Mouse (Mus musculus): Measurements from ENCODE around the gene Rnls.

The Rnls gene

DNA sequence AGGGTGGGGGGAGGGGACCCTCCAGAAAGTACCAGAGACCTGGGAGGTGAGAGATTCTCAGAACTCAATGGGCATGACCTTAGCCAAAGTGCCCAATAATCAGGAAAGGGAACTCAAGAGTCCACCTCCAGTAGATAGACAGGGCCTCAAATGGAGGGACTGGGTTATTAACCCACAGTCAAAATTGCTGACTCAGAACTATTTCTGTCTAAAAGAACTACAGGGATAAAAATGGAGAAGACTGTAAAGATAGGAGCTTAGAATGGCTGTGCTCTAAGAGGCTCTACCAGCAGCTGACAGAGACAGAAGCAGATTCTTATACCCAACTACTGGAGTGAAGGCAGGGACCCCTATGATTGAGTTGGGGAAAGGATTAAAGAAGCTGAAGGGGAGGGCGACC is 132.9 kb downstream of the Rnls start:
- no peak for DNase-seq

DNA sequence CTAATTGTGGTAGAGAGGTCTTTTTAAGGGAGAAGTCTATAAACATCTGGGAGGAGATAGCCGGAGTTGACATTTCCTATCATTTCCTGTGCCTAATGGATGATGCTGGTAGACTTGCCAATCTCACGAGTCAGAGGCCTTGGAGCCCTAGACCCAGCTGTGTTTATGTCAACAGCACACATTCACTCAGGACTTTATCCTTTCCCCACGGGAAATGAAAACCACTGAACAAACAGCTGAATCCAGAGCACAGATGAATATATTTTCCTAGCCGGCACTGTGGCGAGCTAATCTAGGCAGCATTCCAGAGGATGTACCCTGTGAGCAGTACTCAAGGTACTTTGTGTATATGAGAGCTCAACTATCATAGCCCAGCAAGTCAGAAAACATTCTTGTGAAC is 138.2 kb downstream of the Rnls start:
- no peak for DNase-seq

DNA sequence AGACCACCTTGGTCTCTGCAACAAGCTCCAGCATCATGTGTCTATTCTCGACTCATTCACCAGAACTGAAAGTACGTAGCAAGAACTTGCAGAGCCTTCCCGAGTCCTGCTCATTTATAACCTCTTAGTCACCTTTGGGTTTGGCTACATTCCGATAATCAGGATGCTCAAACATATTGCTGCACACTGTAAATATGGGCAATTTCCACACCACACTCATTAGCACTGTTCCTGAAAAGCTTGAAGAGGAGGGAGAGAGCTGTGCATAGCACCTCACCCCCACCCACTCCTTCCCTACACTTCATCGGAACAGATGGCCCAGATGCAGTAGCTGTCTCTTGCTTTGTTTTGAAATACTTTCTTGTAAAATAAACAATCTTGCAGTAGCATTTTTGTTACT is 139.9 kb downstream of the Rnls start:
- DNase-seq = no peak

DNA sequence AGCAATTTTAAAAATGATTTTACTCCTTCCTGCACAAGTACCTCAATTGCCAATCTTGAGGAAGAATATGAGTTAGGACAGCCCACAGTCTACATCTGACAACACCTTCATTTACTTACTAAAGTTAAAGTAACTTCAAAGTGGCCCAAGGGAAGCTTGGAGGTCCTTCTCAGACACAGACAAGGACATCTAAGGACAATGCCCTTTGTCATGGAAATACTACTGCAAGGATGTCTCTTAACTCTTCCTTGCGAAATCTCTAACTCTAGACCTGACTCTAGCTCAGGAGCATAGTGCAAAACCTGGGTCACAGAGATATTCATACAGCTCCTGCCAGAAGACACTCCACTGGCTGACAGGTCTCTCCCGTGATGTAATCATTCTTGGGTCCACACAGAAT is 147.9 kb downstream of the Rnls start:
- DNase-seq = no peak

DNA sequence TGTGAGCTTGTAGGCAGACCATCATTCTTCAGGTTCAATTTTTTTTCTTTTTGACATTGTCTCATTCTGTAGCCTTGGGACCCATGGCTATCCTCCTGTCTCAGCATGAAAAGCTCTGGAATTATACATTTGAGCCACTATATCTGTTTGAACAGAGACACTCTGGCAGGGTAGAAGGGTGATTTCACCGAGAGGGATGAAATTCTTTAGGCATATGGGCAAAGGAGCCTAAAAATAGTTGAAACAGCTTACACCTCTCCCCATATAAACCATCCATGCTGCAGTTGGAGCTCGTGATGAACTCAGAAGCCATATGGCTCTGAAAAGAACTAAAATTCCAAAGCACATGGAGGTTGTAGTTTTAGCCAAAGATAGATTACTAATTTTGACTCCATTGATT is 151.7 kb downstream of the Rnls start:
- no peak for DNase-seq

DNA sequence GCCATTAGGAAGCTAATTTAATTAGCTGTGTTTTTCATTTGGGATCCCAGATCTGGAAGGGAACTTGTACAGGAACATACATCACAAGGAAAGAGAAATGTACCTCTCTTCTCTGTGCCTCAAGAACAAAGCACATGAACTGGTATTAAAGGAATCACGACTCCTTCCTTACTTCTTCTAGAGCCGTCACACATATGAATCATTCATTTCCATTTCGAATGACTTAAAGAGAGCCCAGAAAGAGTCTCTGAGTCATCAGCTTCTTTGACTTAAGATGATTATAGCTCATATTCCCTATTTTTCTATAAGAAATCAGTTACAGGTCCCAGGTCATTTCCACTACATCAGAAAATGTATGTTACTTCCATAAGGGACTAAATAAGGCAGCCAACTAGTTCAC is 159.2 kb downstream of the Rnls start:
- no peak for DNase-seq

DNA sequence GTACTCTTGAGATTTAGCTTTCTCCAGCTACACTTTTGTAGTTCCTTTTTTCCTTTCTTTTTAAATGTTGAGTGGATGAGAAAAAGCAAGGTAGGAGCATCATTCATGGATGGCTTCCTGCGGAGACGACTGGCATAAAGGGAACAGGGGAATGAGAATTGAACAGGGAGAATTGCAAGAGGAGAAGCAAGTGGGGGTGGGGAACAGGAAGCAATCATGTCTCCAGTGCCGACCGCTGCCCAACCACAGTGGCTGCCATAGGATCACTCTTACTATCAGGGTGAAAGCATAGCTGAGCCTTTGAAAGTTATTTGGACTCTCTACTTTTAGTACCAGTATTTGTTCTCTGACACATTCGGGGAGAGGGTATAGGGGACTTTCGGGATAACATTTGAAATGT is 160.8 kb downstream of the Rnls start:
- no peak for DNase-seq

DNA sequence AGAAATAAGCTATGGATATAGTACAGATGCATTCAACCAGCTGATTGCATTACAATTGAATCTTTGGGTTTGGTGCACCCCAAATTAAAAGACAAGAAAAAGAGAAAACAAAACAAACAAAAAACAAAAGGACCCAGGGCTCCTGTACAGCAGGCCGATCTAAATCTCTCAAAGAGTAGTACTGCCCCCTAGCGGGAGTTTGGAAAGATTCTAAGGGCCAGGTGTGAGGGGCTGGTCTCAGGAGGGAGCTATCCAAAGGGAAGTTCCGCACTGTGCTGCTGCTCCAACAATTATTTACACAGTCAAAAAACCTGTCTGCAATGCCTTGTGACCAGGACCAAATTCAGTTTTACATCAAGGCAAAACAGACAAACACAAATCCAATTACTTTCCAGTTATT is 165.1 kb downstream of the Rnls start:
- DNase-seq = peak; percentile 72

DNA sequence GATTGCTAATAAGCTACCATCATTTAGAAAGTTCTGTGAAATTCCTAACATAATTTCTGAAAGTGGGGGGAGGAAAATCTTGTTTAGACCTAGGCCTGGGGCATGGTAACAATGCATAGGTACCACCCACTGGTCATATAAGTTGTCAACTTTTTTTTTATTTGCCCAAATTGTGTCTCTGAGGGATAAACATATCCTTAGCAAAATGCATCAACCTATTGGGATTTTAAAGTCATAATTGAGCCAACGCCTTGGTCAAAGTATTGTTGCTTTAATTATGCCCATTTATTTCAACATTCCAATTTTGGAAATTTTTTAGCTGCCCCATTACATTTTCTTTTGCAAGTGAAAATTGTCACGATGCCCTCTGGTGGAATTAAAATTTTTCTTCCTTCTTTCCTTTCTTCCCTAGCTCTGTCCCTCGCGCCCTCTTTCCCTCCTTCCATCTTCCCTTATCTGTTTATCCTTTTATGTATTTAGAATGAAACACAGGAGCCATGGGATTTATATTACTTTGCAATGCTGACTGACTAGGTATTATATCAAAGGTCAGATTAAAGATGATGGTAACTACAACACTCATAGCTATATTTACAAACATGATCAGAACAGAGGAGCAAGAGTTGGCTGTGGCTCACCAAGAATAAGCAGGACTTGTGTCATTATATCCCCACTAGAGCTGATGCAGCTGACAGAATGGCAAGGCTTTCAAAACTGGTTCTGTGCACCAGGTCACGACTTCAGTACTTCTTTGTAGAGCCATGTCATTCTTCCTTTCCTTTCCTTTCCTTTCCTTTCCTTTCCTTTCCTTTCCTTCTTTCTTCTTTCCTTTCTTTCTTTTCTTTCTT is 166.0 kb downstream of the Rnls start:
- no peak for DNase-seq

DNA sequence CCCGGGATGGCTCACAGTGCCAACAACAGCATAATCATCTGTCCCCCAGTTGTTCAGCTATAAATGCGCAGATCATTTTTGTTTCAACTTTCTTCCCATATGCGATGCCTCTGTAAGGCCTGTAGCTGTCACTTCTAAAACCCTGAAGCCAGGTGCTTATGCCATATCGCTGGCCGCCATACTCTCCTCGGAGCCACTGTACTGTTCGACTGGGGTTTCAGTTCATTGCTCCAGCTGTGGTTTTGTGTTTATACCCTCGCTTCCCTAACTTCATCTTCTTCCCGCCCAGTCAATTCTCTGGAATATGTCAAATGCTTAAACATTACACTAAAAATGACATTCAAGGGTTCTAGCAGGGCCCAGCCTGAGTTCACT is 167.1 kb downstream of the Rnls start:
- DNase-seq = no peak

DNA sequence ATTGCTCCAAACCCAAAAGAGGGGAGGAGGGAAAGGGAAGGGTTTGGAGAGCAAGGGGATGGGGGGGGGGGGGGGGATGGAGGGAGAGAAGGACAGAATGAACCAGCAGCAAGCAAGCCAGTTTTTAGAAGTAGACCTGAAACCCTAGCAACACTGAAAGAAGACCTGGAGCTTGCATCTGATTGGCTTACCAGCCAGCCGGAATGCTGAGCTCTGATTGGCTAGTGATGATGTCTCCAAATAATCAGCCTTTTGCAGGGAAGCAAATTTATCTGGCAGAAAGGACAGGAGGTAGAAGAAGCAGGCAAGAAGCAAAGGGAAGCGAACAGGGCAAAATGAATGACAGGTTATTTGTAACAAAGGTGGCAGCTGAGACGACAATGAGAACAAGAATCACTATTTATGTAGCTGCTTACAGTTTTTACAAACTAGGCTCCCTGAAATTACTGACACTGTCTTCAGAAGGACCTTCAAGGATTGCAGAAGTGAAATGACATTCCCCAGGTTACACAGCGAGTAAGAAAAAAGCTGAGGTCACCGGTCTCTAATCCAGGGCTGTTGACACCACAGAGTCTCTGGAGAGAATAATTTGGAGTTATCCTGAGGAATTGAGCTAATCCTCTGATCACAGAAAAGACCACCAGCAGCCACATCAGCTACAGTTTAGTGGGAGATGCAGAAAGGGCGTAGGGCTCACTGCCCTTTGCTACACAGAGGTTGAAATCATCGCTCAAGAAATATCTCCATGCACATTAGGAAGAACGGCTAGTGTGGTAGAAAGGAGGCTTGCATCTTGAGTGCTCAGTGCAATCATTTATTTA is 167.7 kb downstream of the Rnls start:
- peak; percentile 90 for DNase-seq

DNA sequence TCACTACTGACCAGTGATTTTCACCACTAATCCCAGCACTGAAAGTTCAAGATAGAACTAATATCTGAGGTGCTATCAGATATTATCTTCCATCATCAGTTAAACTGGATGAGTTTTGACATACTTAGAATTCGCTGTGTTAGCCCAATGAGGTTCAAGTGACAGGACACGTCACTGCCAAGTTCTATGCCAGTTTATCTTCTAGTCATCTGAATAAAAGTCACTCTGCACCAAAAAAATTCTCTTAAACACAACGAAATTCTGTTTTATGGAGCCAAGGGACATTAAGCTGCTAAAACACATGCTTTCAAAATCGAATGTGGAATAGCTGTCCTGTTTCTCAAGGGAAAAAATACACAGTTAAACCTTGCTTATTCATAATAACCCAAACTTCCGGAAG is 168.3 kb downstream of the Rnls start:
- DNase-seq = peak; percentile 17

DNA sequence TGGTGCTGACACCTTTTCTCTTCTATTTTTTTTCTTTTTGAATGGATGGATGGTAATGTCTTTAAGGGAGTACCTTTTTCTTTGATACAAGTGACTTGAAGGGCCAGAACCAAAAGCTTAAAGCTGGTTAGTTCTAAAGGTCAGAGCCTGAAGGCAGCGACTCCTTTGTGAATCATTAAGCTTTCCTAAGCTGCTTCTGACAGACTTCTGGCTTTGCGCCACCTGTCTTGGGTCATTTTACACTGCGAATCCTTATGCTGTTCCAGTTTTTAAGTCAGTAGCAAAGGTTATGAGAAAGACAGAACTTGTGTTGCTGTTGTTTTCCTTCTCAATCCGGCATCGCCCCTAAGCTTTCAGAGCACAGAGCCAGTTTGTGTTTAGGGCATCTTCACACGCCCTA is 168.8 kb downstream of the Rnls start:
- DNase-seq = peak; percentile 33

DNA sequence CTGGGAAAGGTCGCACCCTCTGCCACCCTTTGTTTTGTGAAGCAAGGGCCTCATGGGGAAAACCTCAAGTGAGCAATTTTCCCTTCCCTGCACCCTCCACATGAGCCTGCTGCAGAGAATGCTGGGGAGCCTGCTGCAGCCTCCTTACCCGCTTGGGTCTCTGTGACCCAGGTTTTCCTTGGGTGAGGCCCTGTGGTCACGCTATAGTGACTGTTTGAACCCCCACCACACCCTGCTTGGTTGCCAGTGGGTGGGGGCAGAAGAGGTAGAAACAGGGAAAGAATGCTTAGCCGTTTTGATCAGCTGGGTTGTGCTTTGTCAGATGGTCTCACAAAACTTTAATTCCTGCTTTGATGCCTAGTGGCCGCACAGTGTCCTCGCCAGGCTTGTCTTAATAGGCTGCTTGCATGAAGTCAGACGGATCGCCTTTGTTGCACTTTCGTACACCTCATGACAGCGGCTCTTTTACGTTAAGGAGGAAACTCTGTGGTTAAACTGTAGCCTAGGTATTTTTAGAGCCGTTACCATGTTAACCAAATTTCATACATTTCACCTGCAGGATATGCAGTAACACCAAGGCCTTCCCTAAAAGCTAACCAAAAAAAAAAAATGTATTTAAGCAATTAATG is 169.4 kb downstream of the Rnls start:
- DNase-seq = no peak

DNA sequence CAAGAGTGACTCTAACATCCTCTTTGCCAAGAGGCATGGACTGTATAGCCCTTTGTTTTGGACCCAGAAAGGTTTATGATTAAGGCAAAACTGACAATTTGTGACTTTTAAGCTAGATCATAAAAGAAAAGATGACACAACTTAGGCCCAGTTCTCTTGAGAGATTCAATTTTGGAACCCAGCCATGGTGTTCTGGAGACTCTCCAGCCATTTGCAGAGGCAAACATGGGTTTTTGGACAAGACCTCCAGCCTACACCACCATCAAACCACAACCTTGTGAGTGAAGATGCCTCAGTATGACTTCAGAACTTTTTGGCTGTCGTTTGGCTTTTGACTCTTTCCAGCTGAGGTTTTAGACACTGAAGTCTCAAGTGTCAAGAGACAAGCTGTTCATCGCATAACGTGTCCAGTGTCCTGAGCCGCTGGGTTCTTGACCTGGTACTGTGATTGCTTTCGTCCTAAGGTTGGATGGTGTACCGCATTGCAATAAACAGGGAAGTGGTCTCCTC is 174.2 kb downstream of the Rnls start:
- no peak for DNase-seq

DNA sequence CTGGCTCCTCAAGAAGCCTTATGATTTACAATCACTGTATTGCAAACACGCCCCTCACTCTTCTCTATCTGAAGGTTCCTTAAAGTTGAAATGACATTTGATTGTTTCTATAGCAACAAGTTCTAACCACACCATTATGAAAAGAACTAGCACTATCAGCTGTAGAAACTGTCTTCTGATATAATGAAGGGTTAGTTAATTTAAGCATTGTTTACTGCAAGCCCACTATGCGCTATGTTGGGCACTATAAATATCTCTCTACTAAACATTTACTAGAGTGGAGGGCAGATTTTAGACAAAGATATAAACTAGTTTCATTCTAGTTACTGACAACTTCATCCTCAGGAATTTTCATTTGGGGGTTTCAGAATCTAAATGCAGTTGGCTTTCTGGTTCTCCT is 182.4 kb downstream of the Rnls start:
- no peak for DNase-seq

DNA sequence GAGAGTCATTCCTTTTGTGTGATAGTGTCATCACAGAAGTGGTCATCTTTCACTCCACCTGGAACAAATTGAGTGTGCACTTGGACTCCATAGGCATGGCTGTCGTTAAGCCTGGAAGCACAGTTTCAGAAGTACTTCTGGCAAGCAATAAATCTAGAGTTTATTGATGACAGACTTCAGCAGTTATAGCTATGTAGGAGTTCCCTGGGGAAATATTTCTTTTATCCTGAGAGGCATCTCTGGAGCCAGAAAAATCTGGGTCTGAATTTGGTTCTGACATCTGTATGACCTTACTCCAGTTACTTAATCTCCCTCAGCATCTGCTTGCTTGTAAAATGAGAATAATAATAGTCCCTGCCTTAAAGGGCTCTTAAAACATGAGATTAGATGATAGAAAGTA is 184.1 kb downstream of the Rnls start:
- no peak for DNase-seq

DNA sequence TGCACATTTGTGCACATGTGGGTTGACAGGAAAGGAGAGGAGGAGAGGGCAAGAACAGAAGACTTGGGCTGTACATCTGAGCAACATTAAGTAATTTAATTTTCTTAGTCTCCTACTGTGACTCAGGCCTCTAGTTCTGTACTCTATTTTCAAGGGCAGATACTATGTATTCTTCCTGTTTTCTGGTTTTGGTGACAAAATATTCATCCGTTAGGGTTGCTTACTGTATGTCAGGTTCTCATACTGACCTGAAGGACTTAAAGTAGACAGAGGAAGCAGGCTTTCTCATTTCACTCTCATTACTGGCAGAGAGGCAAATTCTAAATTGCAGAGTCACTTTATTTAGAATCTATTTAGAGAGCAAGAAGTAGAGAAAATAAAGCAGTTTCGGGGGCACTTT is 186.7 kb downstream of the Rnls start:
- no peak for DNase-seq

DNA sequence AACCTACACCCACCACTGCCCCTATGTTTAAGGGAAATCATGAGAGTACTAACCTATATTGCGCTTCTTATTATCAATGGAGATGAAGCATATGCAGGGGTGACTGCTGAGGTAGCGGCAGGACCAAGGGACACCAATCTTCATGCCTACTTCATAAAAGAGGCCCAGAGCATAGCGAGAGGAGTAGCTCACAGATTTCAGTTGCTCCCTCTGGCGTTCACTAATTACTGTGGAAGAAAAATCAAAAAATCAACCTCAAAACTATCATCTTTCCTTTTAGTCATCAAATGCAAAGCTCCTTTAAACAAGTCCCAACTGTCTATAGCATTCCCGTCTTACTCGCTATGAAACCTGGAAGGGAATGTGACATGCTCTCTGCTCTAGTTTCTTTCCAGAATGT is 189.7 kb downstream of the Rnls start:
- DNase-seq = no peak

DNA sequence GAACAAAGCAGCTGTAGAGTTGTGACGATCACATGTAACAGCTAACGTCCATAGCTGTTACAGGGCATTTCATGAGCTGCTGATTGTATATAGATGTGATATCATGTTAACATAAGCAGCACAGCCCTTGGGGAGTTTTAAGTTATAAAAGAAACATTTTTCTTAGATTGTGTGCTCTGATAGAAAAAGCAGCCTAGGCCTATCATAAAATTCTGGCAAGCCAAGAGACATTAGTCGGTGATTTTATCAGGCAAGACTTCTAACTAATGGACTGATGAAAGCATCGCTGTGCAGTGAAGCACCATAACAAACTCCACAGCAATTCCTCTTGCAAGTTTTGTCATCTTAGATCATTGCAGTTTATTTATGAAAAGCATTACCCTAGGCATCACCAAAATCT is 190.9 kb downstream of the Rnls start:
- no peak for DNase-seq

DNA sequence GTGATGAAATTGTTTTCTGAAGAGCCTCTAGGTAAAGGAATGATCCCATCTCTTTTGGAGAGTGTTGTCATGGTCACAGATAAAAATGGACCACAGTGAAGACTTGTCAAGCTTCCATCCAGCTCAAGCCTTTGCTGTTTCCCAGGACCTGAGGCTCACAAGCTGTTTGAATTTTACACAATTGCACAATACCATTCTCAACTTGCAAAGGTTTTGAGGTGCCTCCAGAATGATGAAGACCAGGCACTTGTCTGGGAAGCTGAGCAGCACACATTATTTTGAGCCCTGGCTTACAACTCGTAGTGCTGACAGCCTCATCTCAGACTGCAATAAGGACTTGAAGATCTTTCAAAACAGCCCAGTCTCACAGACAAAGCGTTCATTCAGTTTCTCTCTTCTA is 200.0 kb downstream of the Rnls start:
- no peak for DNase-seq

DNA sequence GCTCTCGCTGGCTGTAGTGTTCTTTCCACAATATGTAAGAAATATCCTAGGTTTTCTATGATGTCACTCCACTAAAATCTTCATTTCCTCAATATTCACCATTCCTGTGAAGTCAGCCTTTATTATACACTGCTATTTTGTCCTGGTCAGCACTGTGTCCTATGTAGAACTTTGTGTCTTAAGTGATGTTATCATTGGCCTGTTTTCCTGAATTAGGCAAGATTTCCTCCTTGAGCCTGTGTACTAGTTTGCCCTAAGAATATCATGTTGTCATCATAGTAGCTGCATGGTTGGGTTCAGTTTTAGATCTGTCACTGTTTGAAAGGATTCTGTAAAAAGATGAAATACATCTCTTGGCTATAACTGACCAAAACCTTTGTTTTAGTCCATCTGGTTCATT is 203.3 kb downstream of the Rnls start:
- no peak for DNase-seq

DNA sequence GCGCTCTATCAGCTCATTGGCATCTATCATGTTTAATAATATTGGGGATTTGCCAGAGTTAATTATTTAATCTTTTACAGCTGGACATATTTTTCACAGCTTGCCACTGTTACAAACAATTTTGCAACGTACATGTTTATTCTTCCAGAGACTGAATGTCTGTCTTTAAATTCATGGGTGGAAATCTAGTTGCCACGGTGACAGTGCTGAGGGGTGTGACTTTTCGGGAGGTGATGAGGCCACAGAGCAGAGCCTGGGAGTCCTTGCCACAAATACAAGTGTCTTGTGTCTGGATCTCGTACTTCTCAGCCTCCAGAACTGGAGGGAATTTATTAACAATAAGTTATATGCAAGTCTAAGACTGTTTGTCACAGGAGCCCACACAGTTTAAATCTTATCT is 212.5 kb downstream of the Rnls start:
- DNase-seq = no peak

DNA sequence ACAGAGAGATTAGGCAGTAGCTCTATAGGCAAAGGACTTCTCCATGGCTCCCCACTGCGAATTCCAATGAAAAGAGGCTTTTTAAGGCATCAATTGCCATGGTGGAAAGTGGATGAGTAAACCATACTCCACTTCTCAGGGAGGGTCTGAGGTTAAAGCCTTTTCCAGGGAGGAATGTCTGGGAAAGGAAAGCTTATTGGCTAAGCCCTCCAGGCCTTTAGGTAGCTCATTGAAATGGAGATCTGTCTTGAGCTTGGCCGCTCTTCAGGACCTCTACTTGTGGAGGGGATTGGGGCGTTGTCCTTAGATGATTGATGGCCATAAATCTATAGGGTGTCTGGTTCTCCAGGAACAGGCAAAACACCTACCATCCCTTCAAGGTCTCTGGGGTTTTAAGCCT is 213.2 kb downstream of the Rnls start:
- DNase-seq = no peak

All from cerebellum, adult 9-11 months (tissue).